Mouse (Mus musculus): ENCODE data around the gene Cnn1. TPM values are rescaled to one million over a fixed set of nuclear protein-coding genes. Genes with fewer than 3 reads are reported as not detected.

Cnn1 gene
- polyA plus RNA-seq, 1 experiment from 2014 or later, result 1.2 TPM

DNA sequence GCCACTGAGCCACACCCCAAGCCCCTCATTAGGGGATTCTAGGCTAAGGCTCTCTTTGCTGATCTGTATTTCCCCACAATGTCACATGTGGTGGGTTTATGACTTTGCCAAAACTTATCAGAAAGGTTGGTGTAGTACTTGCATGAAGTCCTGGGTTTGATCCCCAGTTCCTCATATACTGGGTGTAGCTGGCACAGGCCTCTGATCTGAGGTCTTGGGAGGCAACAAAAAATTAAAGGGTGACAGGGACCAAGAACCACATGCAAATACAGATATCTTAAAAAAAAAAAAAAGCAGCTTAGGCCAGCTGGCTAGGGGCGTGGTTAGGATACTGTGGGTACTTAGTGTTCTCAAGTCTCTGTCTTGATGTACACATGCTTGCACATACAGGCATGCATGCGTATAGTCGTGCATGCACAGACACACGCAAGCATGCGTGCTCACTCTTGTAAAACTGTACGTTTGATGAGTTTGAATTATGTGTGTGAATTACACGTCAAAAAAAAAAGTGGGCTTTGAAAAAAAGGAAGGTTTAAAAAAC, 24.1 kb downstream of the Cnn1 start:
- Histone ChIP-seq H3K4me3 (ENCODE audit: low read depth, low read length) (no peak overlapping the region), H3K4me1 (replicated peaks; ENCODE audit: control insufficient read depth, insufficient read depth, low read length) (no peaks in the 10 kb centered on the region), H3K9ac (ENCODE audit: low read length) (no peak overlapping the region), H3K27me3 (ENCODE audit: control insufficient read depth, insufficient read depth, low read length) (no peaks in the 10 kb centered on the region), H3K9me3 (ENCODE audit: control insufficient read depth, low read length) (no peaks in the 10 kb centered on the region), H3K36me3 (ENCODE audit: control insufficient read depth, insufficient read depth, low read length) (no peaks in the 10 kb centered on the region), H3K27ac (ENCODE audit: low read depth, low read length) (no peak overlapping the region), H3K4me2 (ENCODE audit: low read depth, low read length, severe bottlenecking) (no peak overlapping the region)
- no peak for ATAC-seq (replicated peaks; ENCODE audit: low FRiP score)
- no peak for DNase-seq (ENCODE audit: low spot score)
- 86% methylated on average over 7 of the region's 7 CpGs for WGBS

DNA sequence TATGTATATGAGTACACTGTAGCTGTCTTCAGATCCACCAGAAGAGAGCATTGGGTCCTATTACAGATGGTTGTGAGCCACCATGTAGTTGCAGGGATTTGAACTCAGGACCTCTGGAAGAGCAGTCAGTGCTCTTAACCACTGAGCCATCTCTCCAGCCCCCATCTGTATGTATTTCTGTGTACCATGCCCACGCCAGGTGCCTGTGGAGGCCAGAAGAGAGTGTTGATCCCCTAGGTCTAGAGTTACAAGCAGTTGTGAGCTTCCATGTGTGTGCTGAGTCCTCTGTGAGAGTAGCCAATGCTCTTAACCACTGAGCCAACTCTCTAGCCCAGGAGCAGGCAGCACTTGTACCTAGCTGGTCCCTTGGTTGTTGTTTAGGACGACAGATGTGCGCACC, 25.2 kb downstream of the Cnn1 start:
- Histone ChIP-seq H3K27me3 (ENCODE audit: control insufficient read depth, insufficient read depth, low read length) (no peaks in the 10 kb centered on the region), H3K27ac (ENCODE audit: low read depth, low read length) (no peak overlapping the region), H3K4me1 (replicated peaks; ENCODE audit: control insufficient read depth, insufficient read depth, low read length) (no peaks in the 10 kb centered on the region), H3K36me3 (ENCODE audit: control insufficient read depth, insufficient read depth, low read length) (no peaks in the 10 kb centered on the region), H3K9ac (ENCODE audit: low read length) (no peak overlapping the region), H3K4me3 (ENCODE audit: low read depth, low read length) (no peak overlapping the region), H3K4me2 (ENCODE audit: low read depth, low read length, severe bottlenecking) (no peak overlapping the region), H3K9me3 (ENCODE audit: control insufficient read depth, low read length) (no peaks in the 10 kb centered on the region)
- 87% methylated on average over 3 of the region's 3 CpGs for WGBS
- DNase-seq (ENCODE audit: low spot score) (no peak), ATAC-seq (replicated peaks; ENCODE audit: low FRiP score) (no peak)

DNA sequence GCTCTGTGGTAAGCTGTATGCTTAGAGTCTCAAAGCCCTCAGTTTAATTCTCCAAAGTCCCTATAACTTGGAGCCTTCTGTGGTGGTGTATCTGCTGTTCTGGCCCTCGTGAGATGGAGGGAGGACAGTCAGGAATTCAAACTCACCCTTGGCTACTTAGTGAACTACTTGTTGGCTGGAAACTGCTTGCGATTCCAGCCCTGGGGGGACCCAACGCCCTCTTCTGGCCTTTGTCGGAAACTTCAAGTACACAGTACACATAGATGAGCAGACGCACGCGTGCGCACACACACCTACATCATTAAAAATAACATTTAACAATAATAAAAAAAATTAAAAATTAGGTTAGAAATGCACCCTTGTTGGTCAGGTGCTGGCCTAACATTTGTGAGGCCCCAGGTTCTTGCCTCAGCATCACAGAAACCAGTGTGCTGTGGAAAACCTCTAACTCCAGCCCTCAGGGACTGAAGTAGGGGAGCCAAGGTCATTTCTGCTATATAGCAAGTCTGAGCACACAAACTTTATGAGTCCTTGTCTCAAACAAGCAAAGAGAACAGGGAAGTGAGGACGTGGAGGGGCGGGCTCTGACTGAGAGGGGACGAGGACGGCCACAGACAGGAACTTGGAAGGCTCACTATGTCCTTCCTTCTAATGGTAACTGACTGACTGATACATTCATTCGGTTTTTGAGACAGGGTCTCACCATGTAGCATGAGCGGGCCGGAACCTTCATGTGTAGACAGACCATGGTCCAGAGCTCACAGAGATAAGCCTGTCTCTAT, 26.4 kb downstream of the Cnn1 start:
- 89% methylated on average over 15 of the region's 15 CpGs for WGBS
- Histone ChIP-seq H3K36me3 (ENCODE audit: control insufficient read depth, insufficient read depth, low read length) (no peaks in the 10 kb centered on the region), H3K9ac (ENCODE audit: low read length) (no peak overlapping the region), H3K4me2 (ENCODE audit: low read depth, low read length, severe bottlenecking) (no peak overlapping the region), H3K9me3 (ENCODE audit: control insufficient read depth, low read length) (no peaks in the 10 kb centered on the region), H3K27ac (ENCODE audit: low read depth, low read length) (no peak overlapping the region), H3K27me3 (ENCODE audit: control insufficient read depth, insufficient read depth, low read length) (no peaks in the 10 kb centered on the region), H3K4me3 (ENCODE audit: low read depth, low read length) (no peak overlapping the region), H3K4me1 (replicated peaks; ENCODE audit: control insufficient read depth, insufficient read depth, low read length) (no peaks in the 10 kb centered on the region)
- ATAC-seq (replicated peaks; ENCODE audit: low FRiP score) (no peak), DNase-seq (ENCODE audit: low spot score) (no peak)

DNA sequence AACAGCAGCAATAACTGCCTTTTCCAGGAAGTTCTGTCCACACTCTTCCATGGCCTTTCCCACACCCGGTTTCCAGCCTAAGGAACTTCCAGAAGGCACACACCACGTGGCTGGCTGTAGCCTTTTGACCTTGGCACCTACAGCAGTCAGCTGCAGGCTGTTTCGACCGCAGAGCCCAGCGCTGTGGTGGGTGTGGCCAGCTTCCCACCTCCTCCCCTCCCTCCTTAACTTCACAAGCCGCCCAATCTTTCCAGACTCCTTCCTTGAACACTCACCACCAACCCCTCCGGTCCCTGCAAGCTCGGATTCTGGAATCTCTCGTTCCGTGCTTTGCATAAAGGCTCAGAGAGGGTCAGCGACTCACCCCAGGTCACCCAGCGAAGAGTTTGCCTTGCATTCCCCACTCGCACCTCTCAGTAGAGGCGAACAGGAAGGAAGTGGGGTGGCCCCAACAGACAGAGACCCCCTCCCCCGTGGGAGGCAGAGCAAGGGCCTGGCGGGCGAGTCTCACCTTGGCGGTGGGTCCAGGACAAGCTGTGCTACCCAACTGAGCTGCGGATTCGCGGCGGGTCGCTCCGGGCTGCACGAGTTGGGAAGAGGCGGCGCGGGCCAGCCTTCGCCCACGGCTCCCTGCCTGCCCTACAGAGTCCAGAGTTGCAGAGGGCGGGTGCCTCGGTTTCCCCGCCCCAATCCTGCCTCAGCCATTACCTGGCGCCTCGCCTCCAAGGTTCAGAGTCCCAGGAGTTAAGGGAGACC, 32.4 kb downstream of the Cnn1 start:
- ATAC-seq (replicated peaks; ENCODE audit: low FRiP score) (peak; percentile 21; the same call in 1 of the 2 replicates), DNase-seq (ENCODE audit: low spot score) (no peak)
- Histone ChIP-seq H3K4me1 (replicated peaks; ENCODE audit: control insufficient read depth, insufficient read depth, low read length) (no peaks in the 10 kb centered on the region), H3K4me3 (ENCODE audit: low read depth, low read length) (peak overlapping the region; percentile 16), H3K4me2 (ENCODE audit: low read depth, low read length, severe bottlenecking) (peak overlapping the region; percentile 38), H3K27ac (ENCODE audit: low read depth, low read length) (no peak overlapping the region), H3K9ac (ENCODE audit: low read length) (no peak overlapping the region), H3K36me3 (ENCODE audit: control insufficient read depth, insufficient read depth, low read length) (no peaks in the 10 kb centered on the region), H3K9me3 (ENCODE audit: control insufficient read depth, low read length) (no peaks in the 10 kb centered on the region), H3K27me3 (ENCODE audit: control insufficient read depth, insufficient read depth, low read length) (peaks cover 14% of the 10 kb centered on the region)
- 3% methylated on average over 35 of the region's 35 CpGs for WGBS

DNA sequence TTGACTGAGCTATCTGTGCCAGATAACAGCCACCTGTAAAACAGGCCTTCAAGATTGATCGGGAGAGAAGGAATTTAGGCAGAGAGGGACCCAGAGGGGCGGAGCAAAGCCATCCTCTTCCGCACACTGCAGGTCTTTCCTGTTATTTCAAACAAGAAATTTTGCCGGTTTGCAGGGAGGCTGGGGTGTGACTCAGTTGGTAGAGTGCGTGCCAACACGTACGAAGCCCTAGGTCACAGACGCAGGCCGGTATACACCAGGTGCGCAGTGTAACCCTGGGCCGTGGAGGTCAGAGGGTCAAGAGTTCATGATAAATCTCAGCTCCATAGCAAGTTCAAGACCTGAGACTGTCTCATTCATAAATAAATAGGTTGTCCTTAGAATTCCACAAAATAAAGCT, 33.2 kb downstream of the Cnn1 start:
- 51% methylated on average over 11 of the region's 11 CpGs for WGBS
- no peak overlapping the region for H3K27ac ChIP-seq (ENCODE audit: low read depth, low read length)

DNA sequence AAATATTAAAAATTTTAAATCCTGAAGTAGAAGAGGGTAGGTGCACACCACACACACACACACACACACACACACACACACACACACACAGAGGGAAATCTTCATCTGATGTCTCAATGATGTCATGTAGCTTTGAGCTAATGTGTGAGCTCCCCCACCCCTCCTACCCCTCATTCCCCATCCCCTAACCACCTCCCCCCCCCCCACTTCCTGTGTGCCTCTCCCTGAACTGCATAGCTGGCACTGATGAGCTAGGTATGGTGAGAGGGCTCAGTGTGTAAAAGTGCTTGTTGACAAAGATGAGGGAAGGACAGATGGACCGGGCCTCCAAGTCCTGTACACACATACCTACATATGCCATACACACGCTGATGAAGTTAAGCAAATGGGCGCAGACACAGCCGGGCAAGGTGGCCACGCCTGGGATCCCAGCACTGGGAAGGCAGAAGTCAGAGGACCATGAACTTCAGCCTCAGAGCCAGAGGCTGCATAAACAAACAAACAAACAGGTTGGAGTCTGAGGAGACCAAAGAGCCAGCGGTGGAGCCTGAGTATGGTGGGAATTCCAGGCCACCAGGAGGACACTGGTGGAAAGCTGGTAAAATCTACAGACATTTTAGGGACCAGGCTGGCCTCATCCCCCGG, 35.4 kb downstream of the Cnn1 start:
- Histone ChIP-seq H3K27ac (ENCODE audit: low read depth, low read length) (no peak overlapping the region), H3K9me3 (ENCODE audit: control insufficient read depth, low read length) (no peaks in the 10 kb centered on the region), H3K4me2 (ENCODE audit: low read depth, low read length, severe bottlenecking) (no peak overlapping the region), H3K27me3 (ENCODE audit: control insufficient read depth, insufficient read depth, low read length) (peaks cover 14% of the 10 kb centered on the region), H3K4me1 (replicated peaks; ENCODE audit: control insufficient read depth, insufficient read depth, low read length) (peaks cover 6% of the 10 kb centered on the region; the same call in 1 of the 2 replicates), H3K4me3 (ENCODE audit: low read depth, low read length) (no peak overlapping the region; the same call in 1 of the 2 replicates), H3K36me3 (ENCODE audit: control insufficient read depth, insufficient read depth, low read length) (no peaks in the 10 kb centered on the region), H3K9ac (ENCODE audit: low read length) (no peak overlapping the region)
- WGBS, result 86% methylated on average over 7 of the region's 7 CpGs
- DNase-seq (ENCODE audit: low spot score) (no peak), ATAC-seq (replicated peaks; ENCODE audit: low FRiP score) (no peak)

More for the DNA sequence above, 33.2 kb downstream of the Cnn1 start:
- Histone ChIP-seq H3K27me3 (ENCODE audit: control insufficient read depth, insufficient read depth, low read length) (peaks cover 14% of the 10 kb centered on the region), H3K4me1 (replicated peaks; ENCODE audit: control insufficient read depth, insufficient read depth, low read length) (peaks cover 4% of the 10 kb centered on the region; the same call in 1 of the 2 replicates), H3K9me3 (ENCODE audit: control insufficient read depth, low read length) (no peaks in the 10 kb centered on the region), H3K4me3 (ENCODE audit: low read depth, low read length) (peak overlapping the region; percentile 16; the same call in 1 of the 2 replicates), H3K4me2 (ENCODE audit: low read depth, low read length, severe bottlenecking) (peak overlapping the region; percentile 38), H3K36me3 (ENCODE audit: control insufficient read depth, insufficient read depth, low read length) (no peaks in the 10 kb centered on the region), H3K9ac (ENCODE audit: low read length) (no peak overlapping the region)
- ATAC-seq (replicated peaks; ENCODE audit: low FRiP score) (no peak), DNase-seq (ENCODE audit: low spot score) (no peak)

DNA sequence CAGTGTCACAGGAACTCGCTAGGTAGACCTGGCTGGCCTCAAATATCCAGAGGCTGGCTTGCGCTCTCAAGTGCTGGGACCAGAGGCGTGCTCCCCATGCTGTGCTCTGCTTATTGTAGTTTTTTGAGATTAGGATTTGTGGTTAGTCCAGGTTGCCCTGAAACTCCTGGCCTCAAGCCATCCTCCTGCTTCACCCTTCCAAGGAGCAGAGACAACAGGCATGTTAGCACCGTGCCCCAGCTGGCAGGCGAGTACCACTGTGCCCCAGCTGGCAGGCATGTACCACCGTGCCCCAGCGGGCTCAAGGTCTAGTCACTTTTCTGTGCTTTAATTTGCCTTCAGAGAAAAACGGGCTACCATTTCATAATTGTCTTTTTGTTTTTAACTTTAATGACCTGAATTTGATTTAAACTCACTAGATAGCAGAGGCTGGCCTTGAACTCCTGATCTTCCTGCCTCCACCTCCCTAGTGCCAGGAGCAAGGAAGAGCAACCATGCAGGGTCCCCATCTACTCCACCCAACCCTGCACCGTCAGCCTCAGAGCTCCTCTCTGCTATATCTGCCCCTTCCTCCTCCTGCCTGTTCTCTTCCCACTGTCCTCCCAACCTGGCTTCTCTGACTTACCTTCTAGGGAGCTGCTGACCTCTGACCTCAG, 36.1 kb downstream of the Cnn1 start:
- DNase-seq (ENCODE audit: low spot score), result no peak
- Histone ChIP-seq H3K27ac (ENCODE audit: low read depth, low read length) (no peak overlapping the region), H3K4me1 (replicated peaks; ENCODE audit: control insufficient read depth, insufficient read depth, low read length) (peaks cover 6% of the 10 kb centered on the region; the same call in 1 of the 2 replicates), H3K4me3 (ENCODE audit: low read depth, low read length) (peak overlapping the region; percentile 10; the same call in 1 of the 2 replicates), H3K36me3 (ENCODE audit: control insufficient read depth, insufficient read depth, low read length) (no peaks in the 10 kb centered on the region), H3K9me3 (ENCODE audit: control insufficient read depth, low read length) (no peaks in the 10 kb centered on the region), H3K9ac (ENCODE audit: low read length) (no peak overlapping the region), H3K4me2 (ENCODE audit: low read depth, low read length, severe bottlenecking) (no peak overlapping the region), H3K27me3 (ENCODE audit: control insufficient read depth, insufficient read depth, low read length) (peaks cover 14% of the 10 kb centered on the region)
- WGBS, result 78% methylated on average over 9 of the region's 9 CpGs
- ATAC-seq (replicated peaks; ENCODE audit: low FRiP score), result no peak

All from forebrain, embryonic 11.5 days (tissue).